Mouse (Mus musculus) heart, postnatal 4 days (tissue): Measurements from ENCODE around the gene Ankrd11. TPM values are rescaled to one million over a fixed set of nuclear protein-coding genes. Genes with fewer than 3 reads are reported as not detected.

Experiments
- DNase-seq: peaks from one replicate; pipeline ENCODE4 v3.0.0; 2021
- total RNA-seq, 2 experiments: library from RNA; stranded (reverse); gene quantifications; 2 replicates each; pipeline ENCODE4 v1.2.3; 2021

Ankrd11 gene
- total RNA-seq, 2 experiments from 2014 or later = 85.2 to 86.3 TPM

DNA sequence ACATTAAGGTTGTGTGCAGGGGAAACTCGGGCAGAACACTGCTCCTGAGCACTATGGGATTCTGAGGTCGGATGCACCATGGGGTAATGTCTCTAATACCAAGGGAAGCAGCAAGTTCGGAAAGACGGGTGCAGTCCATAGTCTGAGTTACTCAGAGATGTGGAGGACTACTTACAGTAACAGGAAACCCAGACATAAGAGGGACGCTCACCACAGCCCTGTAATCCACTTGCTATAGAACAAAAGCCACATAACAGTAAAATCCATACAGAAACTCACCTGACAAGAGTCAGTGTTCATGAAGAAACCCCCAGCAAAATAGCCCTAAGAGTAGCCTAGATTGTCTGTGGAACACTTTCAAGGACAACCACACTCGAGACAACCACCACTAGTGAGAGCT lies 118.0 kb downstream of the Ankrd11 start:
- no peak for DNase-seq

DNA sequence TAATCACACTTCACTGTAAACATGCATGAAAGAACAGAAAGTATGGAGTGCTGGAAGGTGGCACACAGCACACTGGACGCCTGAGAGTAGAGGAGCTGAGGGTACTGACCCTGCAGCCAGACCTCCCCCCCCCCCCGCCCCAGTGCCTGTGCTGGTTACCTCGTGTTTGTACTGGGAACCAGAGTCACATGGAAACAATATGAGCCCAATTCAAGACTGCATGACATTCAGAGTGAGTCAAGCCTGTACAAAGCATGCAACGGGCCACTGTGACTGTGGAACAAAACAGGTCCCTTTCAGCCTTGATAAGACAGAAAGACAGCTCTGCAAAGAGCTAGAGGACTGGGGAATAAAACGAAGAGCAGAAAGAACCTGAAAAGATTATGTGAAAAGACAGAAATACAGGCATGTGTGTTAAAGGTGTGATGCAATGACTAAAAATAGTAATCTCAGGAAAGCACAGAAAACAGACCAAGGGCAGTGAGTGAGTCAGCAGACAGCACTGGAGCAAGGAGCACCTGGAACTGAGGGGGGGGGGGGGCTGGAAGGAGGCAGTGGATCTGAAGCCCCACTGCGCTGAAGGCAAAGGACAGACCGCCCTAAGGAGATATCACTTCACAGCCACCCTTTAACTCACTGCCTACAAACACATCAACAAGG lies 118.5 kb downstream of the Ankrd11 start:
- DNase-seq = no peak

DNA sequence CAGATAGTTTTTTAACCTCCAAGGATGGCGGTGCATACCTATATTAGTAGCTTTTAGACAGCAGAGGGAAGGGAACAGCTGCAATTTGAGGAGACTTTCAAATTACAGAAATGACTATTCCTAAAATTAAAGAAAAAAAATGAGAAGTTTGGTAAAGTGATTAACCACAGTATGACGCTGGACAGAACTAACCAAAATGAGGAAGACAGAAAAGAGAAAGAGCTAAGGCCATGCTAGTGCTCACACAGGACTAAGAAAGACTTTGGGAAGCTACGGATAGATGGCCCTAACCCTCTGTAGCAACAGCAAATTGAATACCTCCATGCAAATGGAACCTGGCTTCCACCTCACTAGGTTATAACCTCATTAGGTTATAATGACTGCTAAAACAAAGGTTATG lies 119.1 kb downstream of the Ankrd11 start:
- DNase-seq = no peak

DNA sequence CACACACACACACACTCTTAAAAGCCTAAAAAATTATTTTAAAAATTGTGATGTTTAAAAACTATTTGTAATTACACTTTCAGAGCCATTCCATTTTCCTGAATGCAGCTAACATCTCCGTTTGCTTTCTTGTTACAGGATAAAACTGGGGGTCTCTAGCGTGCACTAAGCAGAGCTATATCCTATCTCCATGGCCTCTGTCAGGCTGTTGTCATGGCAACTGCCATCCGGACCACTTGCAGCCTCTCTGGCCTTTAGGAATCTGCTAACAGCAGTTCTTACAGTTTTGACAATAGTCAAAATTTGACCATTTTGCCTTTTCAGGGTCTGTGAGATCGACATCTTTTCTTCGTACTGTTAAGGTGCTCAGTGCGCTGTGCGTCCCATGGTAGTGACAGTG lies 121.2 kb downstream of the Ankrd11 start:
- no peak for DNase-seq

DNA sequence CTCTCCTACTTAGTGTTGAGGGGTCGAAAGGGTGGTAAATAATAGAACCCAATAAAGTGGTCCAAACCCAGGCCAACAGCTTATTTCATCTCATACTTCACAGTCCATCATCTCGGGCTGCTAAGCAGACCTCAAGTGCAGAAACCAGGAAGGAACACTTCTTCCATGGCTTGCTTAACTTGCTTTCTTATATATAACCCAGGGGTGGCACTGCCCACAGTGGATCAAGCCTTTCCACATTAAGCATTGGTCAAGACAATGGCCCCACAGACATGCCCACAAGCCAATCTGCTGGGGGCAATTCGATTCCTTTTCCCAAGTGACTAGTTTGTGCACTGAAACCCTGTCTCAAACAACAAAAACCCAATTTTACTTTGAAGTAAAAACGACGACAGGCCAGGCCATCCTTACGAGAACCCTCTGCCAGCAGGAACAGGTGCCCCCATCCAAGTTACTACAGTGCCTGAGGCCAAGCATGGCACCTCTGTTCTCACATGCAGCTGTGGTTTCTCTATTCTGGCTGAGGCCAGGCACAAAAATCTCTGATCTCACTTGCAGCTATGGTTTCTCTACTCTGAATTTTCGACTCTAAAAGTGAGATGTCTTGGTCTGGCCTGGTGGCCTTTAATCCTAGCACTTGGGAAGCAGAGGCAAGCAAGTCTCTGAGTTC lies 123.5 kb downstream of the Ankrd11 start:
- DNase-seq = no peak

DNA sequence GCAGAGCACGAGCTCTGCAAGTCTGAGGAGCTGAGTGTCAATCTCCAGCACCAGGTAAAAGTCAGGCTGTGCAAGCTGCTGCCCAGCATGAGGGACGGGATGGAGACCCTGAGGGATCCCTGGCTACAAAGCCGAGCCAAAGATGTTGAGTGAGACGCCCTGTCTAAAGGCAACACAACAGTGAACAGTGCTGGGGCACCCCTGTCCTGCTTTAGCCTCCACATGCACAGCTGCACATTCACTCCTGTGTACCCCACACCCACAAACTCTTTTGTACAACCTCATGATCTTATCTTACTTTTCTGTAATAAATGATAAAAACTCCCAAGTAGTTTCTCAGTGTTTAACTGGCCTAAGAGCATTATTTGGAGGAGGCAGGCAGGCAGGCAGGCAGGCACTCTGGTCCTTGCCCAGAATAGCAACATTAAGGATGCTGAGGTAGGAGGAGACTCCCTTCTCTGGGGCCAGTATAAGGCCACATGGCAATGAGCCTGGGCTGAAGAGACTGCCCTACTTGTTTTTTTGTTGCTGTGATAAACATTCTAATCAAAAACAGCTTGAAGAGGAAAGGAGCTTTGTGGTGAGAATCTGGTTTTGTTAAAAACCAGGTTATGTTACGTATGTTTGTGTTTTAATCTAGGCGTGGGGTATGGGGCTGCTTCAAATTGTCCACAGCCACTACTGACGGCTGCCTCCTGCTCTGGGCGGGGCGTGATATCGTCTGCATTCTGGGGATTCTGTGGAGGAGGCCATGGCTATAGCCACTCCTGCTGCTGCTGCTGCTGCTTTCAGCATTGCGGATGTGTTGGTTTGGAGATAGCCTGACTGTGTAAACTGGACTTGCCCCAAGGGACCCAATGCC lies 124.3 kb downstream of the Ankrd11 start:
- peak; percentile 71 for DNase-seq

DNA sequence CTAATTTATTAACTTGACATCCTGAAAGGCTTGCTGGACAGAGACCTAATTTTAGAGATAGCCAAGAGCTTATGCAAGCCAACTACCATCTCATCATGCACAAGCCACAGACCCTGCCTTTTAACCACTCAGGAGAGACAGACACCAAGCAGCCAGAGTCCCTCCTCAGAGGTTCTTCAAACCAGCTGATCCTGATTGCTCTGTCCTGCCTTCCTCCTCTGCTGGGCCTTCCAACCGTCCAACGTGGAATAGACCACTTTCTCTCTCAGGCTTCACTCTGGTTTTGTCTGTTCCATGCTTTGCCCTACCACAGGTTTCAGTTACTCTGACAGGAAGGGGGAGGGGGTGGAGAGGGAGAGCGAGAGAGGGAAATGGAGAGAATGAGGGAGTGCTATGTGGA lies 125.3 kb downstream of the Ankrd11 start:
- DNase-seq = no peak

DNA sequence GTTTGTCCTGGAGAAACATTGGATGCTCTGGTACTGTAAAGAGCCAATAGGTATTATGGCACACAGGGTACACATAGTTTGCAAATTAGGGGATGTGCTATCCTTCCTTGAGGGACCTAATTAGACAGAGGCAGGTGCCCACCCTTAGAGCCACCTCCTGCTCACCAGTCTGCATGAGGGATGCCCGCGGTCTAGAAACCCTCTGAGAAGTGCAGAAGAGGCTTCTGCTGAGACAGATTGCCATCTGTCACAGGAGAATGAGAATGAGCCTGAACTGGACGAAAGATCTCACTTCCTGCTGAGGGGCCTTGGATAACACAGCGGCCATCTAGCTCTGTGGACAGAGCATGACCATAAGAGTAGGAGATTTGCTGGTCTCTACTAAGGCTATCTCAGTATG lies 129.2 kb downstream of the Ankrd11 start:
- DNase-seq = no peak

DNA sequence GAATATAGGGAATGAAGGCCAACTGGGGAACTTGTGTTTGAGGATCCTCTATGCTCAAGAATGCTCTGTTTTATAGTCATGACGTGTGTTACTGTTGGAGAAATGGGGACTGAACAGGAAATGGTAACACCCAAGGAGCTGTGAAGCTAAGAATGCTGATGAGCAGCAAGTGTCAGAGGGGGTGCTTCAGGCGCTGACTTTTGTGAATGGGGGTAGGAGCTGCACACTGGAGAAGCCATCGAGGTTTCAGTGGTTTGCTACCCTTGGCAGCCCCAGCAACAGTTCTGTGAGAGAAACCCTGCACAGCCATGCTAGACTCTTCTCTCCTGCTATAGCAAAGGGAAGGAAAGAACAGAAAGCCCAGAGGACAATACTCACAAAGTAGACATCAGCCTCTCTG lies 129.9 kb downstream of the Ankrd11 start:
- DNase-seq = no peak

DNA sequence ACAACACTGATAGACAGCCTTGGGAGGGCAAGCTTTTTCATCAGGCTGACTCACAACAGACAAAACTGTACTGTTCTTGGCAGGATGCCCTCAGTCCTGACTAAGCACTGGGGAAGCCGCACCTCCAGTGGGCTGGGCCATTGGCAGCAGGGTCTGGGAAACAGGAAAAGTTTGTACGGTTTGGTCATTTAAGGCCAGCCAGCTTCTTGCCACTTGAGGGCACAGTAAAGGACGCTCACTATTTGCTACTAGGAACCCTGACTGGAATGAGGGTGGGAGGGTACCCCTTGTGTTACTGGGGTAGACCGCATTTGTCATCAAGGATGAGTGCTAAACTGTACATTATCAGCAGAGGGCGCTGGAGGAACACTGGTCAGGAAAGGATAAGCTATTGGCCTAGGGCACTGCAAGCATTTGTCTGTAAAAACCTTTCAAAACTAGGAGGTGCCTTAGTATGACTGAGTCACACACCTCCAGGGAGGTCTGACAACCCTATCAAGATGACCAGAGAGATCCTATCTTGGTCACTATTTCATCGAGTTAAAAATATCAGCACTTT lies 135.5 kb downstream of the Ankrd11 start:
- peak; percentile 91 for DNase-seq

DNA sequence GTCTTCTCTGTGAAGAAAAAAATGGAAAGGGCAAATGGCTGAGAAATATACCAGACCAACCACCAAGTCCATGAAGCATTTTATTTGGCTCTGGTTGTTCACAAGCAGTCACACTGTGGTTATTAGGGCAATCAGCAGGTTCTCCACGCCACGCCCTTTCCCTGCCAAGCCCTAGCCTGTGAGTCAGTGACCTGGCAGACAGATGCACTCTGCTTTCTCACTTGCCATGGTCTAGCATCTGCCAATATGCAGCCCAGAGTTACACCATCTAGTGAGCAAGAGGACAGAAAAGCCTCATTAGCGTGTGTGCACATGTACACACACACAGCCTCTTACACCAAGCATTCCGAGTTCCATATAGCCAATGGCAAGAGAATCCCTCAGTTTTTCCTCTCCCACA lies 136.7 kb downstream of the Ankrd11 start:
- no peak for DNase-seq

DNA sequence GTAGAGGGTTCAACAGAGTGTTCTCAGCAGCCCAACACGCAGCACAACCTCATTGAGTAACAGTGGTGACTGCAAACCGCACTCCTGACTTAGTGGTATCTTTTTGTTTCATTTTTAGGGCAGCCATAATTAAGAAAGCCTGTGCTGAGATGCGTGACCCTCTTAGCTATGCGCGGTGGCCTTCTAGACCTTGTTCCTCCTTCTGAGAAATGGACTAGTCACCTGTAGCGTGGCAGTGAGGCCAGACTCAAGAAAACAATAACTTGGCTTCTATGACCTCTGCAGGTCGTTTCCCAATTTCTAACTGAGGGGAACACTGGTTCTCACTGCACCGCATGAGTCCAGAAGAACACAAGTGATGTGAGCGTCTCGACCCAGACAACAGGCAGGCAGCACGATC lies 137.6 kb downstream of the Ankrd11 start:
- DNase-seq = no peak

DNA sequence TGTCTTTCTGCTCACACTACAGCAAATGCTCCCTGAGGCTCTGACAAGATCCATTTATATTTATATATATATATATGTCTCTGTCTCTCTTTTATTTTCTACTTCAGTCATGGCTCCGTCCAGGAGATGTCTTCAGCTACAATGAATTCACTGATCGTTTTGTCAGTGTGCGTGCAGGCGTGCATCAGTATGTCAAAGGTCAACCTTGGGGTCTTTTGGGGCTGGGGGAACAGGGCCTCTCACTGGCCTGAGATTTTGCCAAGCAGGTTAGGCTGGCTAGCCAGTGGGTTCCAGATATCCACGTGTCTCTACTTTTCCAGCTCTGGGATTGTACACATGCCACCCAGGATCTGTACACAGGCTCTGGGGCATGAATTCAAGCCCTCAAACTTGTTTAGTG lies 139.1 kb downstream of the Ankrd11 start:
- DNase-seq = no peak

DNA sequence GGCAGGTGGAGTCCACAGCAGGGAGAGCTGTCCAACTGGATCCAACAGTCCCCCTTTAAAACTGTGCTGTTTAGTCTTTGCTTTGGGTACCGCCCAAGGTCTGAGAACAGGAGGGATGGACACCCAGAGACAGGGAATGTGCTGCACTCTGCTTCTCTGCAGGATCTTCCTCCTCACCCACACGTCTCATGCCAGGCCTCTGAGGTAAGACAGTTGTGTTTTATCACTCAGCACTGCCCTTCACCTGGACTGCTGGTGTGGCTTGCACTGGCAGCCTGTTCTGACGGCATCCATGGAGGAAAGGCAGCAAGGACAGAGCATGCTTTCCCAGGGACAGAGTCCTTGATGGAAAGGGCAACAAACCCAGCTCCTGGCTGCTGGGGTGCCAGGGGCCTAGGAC lies 139.5 kb downstream of the Ankrd11 start:
- no peak for DNase-seq

DNA sequence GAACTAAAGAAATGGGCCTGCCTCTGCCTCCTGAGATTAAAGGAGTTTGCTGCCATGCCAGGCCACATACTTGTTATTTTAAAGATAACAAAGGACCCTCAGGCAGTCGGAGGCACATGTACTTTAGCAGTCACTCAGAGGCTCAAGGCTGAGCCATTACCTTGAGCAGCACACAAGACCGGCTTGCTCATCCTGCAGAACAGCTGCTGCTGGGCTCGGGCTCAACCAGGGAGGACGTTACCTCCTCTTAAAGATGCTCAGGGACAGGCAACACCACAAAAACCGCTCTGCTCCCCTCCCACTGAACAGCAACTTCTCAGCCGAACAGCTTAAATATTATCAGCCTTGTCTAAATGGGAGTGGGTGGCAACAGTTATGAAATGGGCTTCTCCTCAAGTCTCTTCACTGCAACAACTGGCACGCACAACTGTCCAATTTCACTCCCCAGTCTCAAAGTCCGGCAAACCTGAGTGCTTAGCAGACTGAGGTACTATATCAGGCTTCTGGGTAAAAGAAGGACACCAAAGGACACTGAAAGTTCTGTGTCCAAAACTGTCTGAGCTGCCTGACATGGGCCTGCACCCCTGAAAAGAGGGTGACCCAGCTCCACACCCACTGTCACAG lies 140.1 kb downstream of the Ankrd11 start:
- no peak for DNase-seq

DNA sequence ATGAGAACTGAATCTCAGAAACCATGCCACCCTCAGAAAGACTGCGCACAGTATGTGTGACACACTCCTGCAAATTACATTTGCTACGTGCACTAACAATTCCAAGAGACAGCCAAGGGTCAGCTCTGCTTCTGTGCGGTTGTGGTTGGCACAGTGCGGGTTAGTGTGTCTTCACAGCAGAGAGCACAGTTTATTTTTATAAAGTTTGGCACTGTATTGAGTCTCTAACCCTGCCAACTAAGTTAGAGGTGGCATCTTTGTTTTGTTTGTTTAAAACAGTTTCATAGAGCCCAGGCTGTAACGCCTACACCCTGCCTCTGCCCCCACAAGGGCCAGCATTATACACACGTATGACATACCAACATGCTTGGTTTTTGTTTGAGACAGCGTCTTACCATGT lies 140.6 kb downstream of the Ankrd11 start:
- no peak for DNase-seq

DNA sequence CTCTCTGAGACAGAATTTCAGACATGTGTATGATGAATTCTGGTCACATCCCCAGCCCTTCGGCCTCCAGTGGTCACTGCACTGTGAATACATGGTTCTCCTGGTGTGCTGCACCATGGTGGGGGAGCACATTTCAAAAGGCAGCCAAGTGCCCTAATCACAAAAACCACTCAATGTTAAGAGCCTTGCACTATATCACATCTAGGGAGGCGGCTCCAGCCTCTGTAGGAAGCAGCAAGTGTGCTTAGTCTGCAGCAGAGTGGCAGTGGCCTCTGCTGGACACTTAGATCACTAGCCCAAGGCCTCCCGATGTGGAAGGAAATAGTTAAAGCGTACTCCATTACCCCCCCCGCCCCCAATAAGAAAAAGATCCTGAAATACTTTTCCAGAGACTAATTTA lies 143.0 kb downstream of the Ankrd11 start:
- DNase-seq = no peak

DNA sequence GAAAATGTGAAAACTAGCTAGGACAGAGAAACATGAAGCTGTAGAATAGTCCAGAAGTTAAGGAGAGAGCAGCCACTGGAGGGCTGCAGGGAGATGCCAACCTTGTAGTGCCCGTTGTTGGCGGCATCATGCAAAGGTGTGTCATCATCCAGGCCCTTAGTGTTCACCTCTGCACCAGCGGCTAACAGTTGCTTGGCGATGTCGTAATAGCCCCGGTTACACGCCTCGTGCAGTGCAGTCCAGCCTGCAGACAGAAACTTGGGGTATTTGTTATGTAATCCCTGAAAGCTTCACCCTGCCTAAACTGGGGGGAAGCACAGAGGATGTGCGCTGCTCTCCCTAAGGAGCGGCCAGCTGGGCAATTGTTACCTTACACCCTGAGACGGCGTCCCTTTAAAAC lies 143.6 kb downstream of the Ankrd11 start:
- no peak for DNase-seq

DNA sequence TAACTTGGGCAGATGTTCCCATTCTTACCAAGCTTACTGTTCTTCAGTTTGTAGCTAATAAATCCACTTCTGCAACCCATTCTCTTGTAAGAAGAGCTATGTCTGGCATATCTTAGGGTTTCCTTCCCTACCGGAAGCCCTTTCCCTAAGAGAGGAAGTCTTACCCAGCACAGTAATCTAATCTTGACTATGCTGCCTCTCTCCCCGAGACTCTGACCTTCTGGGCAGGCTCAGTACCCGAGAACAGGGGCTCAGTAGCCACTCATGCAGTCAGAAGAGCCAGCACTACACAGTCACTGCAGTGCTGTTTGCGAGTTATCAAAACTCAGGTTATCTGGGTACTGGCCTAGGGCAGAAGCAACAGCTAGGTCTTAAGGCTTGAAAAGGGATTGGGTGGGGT lies 144.1 kb downstream of the Ankrd11 start:
- DNase-seq = no peak

DNA sequence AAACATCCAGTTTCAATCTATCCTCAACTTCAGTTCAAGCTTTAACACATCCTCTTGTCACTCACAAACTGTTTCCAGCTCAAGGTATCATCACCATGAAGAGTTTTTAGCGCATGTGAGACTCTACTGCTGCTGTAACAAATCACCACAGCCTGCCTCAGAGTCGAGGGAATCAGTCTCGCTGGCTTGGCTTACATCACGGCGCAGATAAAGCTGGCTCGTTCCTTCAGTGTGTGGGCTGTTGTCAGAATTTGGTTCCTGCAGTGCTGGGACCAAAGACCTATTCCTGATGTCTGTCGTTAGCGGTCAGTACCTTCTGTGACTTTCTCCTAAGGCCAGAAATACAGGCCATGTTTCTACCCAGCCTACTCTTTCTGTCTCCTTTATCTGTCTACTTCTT lies 144.9 kb downstream of the Ankrd11 start:
- DNase-seq = no peak

DNA sequence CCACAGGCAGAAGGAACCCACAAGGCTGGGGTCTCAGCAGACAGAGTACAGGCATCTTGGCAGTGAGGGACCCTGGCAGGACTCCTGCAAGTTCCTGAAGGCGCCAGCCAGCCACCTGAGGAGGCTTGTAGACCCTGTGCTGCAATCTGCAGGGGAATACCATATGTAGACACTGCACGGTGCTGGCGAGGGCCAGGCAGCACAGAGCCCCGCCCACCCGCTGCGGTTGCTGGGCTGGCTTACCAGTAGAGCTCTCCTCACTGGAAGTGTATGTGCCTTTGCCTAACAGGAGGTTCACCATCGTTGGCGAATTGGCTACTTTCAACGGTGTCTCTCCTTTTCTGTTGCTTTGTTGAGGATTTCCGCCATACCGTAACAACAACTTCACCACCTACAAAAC lies 145.8 kb downstream of the Ankrd11 start:
- DNase-seq = no peak

DNA sequence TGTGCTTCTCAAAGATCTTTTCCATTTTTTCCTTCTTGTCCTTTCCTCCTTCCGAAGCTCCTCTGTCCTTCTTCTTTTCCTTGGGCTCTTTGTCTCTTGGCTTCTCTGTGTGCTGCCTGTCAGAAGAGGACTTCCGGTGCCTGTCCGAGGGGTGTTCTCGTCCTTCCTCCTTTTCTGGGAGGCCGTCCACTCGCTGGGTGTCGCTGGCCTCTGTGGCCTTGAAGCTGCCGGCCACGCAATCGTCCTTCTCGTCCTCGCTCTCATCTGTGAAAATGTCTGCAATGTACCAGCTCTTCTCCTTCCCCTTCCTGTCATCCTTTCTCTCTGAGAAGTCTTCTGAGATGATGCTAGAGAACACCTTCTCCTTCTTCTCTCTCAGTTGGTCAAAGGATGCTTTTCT lies 148.6 kb downstream of the Ankrd11 start:
- DNase-seq = no peak

DNA sequence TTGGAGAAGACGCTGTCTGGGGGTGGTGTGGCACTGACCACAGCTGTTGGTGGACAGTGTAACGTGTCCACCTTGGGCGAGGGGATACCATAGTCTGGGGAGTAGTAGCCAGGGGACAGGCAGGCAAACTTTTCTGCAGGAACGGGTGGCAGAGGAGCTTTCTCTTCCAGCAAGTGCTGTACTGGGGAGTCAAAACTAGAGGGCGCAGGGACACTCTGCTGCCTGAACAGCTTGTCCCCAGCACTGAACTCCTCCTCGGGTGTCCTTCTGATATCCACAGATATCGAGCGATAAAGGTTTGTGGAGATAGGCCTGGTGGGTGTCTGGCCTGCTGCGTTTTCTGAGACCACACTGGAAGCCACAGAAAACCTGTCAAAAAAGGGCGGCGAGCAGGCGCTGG lies 150.6 kb downstream of the Ankrd11 start:
- no peak for DNase-seq
